Mouse (Mus musculus) Muller cell, postnatal 12 days (primary cell): ENCODE data around the gene Raly.
"Not testable (repeated sequence)": the region's sequence is repeated elsewhere in the genome, so short reads cannot be mapped to it uniquely, and the experiment has no call there.

Experiments
- DNase-seq: peaks from one replicate; pipeline ENCODE4 v3.0.0-alpha.2; 2015; ENCODE audit errors: inconsistent ontology term

The Raly gene

DNA sequence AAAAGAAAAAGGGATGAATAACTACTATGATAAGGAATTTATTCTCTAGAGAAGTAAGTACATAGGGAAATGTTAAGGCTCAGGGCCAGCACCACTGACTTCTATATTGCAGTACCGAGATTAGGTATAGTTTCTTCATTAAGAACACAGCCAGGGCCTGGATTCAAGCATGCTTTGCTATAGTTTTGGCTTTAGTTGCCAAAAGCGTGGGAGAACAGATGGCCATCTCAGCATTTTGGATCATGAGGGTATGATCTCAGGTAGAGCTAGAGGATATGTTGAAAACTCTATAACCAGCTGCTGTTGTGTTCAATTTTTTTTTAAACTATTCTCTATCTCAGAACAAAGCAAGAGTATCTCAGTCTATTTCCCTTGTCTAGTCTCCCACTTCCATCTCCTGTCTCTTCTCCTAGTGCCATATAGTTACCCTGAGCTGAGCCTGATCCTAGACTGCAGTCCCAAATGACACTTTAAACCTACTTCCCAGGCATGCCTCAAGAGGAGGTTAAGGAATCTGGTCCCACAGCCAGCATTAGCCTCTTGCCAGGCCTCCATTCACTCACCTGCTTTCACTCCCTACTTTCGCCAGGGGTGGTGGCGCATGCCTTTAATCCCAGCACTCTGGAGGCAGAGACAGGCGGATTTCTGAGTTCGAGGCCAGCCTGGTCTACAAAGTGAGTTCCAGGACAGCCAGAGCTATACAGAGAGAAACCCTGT, 43.4 kb downstream of the Raly start:
- no peak for DNase-seq

GRCm38 (mm10) chr2:154836537-154836936, 45.6 kb downstream of the Raly start:
- no peak for DNase-seq

- no peak for DNase-seq
Observed at GRCm38 (mm10) chr2:154848086-154848485, 57.2 kb downstream of the Raly start.

DNA sequence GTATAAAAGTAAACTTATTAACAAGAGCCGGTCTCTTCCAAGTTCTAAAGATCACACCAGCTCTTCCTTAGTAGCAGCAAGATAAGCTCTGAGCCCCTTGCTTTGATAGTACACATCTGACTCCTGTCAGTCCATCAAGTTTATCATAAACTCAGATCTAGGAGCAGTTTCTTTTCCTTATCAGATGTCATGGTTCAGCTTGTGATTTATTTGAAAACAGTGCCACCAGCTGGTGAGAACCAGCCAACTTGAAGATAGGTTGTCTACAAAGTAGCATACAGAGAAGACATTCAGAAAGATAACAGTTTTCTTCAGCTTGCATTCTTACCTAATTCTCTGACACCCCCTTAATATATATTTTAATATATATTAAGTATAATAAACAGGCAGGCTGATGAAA, 64.5 kb downstream of the Raly start:
- peak; percentile 44 for DNase-seq

DNA sequence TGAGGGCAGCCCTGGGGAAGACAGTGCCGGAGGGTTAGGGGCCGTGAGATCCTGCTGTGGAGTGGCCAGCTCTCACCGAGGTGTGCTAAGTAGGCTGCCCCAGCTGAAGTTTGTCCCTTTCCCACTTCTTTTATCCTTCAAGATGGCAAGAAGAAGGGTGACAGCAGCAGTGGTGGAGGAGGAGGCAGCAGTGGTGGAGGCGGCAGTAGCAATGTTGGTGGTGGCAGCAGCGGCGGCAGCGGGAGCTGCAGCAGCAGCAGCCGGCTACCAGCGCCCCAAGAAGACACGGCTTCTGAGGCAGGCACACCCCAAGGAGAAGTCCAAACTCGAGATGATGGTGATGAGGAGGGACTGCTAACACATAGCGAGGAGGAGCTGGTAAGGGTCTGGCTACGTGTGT, 72.8 kb downstream of the Raly start:
- DNase-seq = no peak

GRCm38 (mm10) chr2:154865696-154866095, 74.8 kb downstream of the Raly start:
- no peak for DNase-seq

DNA sequence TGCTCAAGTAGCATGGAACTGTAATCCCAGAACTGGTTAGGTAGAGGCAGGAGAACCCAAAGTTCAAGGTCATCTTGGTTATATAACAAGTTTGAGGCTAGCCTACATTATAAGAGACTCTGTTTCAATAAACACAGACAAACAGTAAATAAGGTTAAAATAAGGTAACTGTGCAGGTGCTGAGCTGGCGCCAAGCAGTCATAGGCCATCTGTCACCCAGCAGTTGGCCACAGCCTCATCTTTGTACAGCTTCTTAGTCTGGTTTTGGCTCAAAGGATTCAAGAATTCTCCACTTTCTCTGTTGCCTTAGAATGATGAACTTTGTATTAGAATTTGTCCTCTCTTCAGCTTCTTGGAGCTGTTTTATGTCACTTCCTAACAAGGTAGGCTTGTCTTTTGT, 77.2 kb downstream of the Raly start:
- no peak for DNase-seq

DNA sequence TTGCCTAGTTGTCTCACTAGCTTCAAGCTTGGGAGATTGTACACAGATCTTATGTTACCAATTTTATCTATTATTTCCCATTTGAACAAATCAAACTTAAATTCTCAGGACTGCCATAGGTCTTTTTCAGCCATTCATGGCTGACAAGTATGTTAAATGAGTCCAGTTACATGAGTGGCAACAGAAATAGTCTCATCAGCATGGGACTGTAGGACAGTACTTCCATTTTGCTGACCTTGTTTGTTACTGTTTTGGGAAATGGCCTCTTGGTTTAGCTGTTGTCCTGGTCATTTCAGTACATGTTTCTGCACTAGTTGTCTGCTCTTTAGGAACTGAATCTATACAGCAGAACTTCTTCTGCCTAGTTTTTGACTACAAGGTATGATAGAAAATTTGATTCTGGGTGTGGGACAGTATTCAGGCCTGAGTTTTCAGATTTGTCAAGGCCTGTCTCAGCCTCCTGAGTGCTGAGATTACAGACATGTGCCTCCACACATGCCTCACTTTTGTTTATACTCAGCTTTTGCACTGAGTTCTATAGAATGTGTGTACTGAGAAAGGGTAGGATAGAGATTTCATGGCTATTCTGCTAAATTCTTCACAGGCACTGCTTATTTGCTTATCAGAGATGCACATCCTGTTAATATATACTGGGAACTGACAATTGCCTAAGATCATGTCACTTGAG, 79.2 kb downstream of the Raly start:
- DNase-seq = no peak

DNA sequence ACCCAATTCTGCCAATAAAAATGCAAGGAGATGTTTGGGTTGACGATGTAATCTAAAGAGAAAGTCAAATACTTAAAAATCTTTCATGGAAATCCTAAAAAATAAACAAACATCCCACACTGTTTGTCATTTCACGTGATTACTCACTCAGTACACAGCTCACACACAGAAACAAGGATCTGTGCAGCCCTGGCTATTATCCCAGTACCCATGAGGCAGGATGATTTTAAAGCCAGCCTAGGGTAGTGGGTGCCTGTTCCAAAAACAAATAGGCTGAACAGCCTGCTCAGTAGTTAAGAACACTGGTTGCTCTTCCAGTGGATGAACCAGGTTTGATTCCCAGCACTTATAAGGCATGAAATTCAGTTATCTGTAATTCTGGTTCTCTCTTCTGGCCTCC, 85.7 kb downstream of the Raly start:
- DNase-seq = no peak

DNA sequence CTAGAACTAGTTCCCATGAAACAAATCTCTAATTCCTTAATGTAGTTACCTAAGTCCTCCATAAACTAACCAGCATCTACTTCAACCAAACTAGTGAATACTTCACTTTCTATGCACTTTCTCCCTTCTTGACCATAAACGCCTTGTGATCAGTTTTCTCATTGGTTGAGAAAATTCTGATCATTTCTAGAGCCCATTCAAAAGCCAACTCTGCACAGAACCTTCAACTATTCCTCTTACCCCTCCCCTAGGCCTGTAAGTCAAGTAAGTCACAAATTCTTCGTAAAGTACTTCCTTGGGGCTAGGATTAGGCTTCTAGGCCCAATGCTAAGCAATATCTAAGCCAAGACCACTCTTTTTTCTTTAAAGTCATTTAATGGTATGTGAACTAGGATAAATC, 100.7 kb downstream of the Raly start:
- DNase-seq = peak; percentile 26

GRCm38 (mm10) chr2:154892201-154893044, 101.5 kb downstream of the Raly start, which contains the start of gene Eif2s2:
Gene Eif2s2 (minus strand): TSS chr2:154892935.
- peak; percentile 98 for DNase-seq

DNA sequence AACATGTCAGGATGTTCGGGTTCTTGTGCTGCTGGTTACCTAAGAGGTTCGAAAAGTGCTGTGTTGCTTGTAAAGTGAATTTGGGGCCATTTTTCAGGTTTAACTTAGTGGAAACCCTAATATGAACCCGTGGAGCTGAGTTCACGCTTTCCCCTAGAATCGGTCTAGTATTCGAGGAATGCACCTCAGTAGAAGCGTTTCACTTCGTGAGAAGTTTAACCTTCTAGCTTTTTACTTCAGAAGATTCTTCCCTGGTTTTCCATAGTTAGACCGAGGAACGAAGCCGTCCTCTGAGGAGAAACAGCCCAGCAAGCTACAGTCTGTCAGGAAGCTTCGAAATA, 102.1 kb downstream of the Raly start:
- no peak for DNase-seq

- no peak for DNase-seq
Observed at GRCm38 (mm10) chr2:154893548-154893947, 102.7 kb downstream of the Raly start.

DNA sequence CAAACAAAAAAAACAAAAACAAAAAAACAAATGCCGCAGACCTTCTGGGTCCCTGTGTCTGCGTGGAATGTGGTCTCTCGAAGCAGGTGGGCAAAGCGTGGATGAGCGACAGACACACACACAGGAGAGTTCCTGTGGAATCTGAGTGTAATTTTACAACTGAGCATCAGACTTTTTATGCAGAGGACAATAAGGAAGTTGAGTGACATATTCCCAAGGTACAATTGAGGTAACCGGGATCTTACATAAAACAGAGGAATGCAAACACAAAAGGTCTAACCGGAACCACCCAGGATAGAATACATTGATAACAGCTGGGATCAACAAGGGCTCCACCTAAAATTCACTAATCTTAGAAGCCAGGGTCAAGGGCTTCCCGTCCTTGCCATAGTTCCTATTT, 108.1 kb downstream of the Raly start:
- not testable (repeated sequence) for DNase-seq

DNA sequence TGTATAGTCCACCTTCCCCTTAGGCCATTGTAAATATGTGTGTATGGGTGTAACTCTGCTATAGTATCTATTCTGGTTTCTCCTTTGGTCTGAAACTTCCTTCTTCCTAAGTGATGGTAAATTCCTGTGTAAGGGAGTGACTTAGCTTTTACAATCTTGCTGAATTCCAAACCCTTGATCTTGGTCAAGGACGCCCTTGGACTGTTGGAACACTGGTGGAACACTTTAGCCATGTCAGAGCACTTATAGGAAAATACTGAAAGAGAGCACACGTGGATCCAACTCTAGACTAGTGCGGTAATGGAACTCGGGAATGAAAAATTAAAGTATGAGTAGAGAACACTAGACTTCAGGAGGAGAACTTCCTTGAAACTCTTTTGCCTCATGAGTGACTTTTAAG, 108.5 kb downstream of the Raly start:
- not testable (repeated sequence) for DNase-seq

- no peak for DNase-seq
Observed at GRCm38 (mm10) chr2:154902111-154902510, 111.2 kb downstream of the Raly start.

GRCm38 (mm10) chr2:154905796-154906195, 114.9 kb downstream of the Raly start:
- DNase-seq = no peak

- DNase-seq = not testable (repeated sequence)
Observed at GRCm38 (mm10) chr2:154908223-154908622, 117.3 kb downstream of the Raly start.

DNA sequence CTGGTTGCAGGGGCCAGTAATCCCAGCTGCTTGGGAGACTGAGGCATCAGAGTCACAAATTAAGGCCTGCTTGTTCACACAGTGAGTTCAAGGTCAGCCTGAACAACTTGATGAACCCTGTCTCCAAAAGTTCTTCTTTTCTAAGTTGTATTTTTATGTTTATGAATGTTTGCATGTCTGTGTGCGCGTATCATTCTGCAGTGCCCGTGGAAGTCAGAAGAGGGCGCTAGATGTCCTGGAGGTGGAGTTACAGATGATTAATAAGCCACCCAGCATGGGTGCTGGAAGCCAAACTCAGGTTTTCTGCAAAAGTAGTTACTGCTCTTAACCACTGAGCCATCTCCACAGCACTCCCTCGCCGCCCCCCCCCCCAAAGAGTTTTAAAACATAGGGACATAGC, 118.9 kb downstream of the Raly start:
- no peak for DNase-seq

DNA sequence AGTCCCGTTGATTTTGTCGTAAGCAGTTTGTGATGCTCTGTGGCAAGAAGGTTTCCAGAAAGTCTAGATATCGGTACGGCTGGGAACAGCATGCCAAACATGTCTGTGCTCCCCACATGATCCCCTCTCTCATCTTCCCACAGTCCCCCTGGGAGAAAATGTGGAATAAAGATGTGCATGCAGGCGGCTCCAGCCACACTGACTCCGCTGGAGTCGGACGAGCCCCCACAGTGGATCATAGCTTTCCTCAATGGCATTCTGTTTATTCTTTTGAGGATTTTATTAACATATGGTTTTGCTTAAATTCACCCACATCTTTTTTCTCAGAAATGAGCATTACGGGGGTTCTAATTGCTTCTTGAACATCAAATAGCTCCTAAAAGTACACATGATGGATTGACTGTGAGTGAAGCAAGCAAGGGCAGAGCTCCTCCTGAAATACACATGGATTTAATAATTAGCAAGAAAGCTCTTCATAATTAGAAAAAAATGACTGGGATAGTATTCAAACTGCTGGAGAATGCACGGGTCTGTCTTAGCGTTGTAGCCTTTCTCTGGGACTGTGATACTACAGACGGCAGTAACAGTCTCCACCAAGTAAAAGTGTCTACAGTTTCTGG, 125.1 kb downstream of the Raly start:
- no peak for DNase-seq

DNA sequence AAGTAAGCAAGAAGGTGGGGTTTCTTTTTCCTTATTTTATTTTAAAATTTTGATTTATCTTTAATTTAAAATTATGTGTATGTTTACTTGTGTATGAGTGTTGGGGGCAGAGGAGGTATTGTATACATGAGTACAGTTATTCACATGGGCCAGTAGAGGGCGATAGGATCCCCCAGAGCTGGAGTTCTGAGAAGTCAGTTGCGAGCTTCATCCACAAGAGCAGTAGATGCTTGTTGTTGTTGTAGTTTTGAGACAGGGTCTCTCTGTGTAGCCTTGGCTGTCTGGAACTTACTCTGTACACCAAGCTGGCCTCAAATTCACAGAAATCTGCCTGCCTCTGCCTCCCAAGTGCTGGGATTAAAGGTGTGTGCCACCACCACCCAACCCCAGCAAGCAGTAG, 125.7 kb downstream of the Raly start:
- DNase-seq = no peak
